Mouse (Mus musculus) heart, adult 2 months (tissue): ENCODE data around the gene Baz2a.

Source experiments
- CTCF ChIP-seq: fragments of 200-600 bp; IDR thresholded peaks from 2 replicates; pipeline ENCODE4 v1.8.1; 2022; ENCODE audit warnings: antibody characterized with exemption, mild to moderate bottlenecking, moderate library complexity
- EP300 ChIP-seq: fragments of 200-500 bp; IDR thresholded peaks from 2 replicates; pipeline ENCODE4 v1.6.1; 2011; ENCODE audit warnings: low read depth, low read length, control low read depth; ENCODE audit not compliant: insufficient read depth
- POLR2A ChIP-seq: fragments of 200-500 bp; IDR thresholded peaks from 2 replicates; pipeline ENCODE4 v1.6.1; 2011; ENCODE audit warnings: mild to moderate bottlenecking, low read depth, low read length, control low read depth; ENCODE audit not compliant: insufficient read depth

- TF ChIP-seq CTCF (no peak), EP300 (no peak), POLR2A (no peak)
Measured at GRCm38 (mm10) chr10:128124831-128125230, 33.5 kb downstream of the Baz2a start.
